Mouse (Mus musculus): ENCODE data around the gene Wnt7a.

The Wnt7a gene

DNA sequence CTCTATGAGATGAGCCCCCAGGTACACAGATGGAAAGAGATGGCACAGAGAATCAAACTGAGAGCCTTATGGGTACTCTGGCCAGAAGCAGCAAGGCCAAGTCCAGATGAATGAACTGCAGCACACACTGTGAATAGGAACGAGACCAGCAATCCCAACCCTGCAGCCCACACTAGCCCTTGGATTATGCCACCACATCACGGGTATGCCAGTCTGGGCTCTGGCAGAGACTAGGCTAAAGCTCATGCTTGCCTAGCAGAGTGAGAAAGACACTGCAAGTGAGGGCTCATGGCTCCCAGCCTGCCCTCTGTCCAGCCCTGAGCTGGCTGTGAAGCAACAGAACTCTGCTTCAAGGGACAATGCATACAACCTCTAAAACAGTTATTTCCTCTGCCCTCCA lies 26.7 kb downstream of the Wnt7a start:
- no peak for DNase-seq

DNA sequence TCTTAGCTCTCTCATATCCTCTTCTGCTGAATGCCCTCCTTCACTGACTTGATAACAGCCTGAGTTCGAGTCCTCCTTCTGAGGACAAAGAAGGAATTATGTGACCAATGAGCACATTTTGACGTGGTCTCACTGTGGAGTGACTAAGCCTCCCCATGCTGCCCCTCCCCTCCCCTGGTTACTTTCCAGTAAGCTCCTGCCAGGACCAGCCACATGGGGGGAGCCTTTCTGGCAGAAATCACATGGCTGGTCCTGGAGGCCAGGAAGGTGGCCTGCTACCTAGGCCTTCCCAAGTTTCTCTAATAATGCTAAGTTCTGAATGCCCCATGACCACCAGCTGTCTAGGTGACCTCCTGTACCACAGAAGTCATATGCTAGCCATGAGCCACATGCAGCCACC lies 27.3 kb downstream of the Wnt7a start:
- no peak for DNase-seq

DNA sequence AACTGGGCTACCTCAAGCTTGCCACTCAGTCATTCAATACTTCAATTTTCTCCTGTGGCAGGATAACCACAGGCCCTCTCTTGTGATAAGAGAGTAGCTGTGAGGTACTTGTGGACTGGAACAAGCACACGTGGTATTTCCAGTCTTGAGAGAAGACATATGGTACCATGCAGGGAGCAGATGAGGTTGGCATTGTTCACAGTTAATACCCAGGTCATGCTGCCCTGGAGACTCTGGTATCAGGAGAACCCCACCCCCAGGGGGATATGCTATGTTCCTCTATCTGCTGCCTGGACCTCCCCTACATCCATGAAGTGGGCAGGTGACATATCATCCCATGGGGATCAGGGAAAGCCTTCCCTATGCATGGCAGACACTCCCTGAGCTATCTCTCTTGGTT lies 27.9 kb downstream of the Wnt7a start:
- no peak for DNase-seq

DNA sequence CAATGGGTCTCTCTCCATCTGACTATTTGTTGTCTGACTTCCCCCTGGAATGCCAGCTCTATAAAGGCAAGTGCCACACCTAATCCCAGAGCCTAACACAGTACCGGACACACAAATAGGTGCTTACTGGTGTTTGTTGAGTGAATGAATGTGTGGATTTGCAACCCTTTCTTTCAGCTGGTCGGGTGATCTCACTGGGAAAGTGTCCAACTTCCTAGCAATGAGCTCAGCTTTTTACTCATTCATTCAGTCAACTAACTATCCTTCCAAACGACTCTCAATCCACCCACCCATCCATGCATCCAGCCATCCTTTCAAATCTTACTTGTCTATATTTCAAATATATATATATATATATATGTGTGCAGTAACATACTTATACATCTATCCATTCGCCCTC lies 31.3 kb downstream of the Wnt7a start:
- no peak for DNase-seq

DNA sequence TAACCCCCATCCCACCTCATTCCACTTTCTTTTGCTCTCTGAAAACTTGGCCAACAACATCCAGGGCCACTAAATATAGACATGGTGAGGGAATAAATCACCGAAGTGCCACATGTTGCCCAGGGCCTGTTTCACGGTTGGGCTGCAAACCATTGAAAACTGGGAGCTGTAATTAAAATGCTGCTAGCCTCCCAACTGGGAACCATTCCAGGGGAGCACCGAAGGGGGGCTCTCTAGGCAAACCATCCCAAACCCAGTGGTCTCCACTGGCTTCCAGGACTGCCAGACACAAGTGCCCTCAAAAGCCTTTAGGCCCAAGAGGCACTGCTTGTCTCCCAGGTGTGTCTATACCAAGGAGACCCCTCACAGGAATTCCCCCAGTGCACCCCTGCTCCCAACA lies 31.9 kb downstream of the Wnt7a start:
- DNase-seq = no peak

DNA sequence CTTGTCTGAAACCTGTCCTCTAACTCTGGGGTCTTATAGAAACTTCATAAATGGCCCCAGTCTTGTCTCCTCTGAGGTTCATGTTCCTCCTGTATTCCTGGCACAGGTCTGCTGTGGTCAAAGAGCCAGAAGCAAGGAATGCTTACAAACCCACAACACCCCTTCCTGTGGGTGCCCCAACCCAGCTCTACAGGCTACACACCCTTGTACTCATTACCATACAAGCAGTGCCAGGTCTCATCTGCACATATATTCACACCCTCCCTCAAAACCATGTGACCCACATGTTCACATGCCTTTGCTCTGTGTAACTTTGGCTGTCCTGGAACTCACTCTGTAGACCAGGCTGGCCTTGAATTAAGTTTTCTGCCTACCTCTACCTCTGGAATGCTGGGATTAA lies 38.2 kb downstream of the Wnt7a start:
- DNase-seq = no peak

DNA sequence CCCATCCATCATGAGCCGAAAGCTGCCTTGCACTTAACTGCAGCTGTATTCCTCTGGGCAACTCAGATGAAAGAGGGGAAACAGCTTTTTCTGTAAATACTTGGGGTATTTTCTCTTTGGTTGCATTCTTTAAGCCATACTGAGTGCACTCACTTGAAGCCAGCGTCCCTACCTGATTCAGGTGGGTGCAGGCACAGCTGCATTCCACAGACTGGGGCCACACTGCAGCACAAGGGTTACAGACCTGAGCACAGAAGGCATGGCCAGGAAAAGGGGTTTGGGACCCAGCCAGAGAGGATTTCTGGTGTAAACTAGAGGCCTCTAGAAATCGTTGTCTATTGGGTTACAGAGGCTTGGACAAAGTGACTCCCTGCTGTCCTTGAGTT lies 38.6 kb downstream of the Wnt7a start:
- DNase-seq = no peak

DNA sequence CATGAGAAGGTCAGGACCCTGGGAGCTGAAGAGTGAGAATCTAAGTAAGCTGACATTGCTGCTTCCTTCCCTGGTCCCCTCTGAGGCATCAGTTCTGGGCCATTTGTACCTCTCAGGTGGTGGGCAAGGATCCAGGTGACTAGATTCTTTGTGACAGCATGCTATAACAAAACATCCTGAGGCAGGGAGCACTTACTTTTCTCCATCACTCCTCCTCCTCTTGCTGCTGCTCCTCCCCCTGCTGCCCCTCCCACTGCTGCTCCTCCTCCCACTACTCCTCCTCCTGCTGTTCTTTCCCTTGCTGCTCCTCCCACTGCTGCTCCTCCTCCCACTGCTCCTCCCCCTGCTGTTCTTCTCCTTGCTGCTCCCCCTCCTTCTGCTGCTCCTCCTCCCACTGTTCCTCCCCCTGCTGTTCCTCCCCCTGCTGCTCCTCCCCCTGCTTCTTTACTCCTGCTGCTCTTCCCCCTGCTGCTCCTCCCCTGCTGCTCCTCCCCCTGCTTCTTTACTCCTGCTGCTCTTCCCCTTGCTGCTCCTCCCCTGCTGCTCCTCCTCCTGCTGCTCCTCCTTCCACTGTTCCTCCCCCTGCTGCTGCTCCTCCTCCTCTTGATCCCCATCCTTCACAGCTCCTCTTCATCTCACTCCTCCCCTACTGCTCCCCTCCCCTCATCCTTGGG lies 39.1 kb downstream of the Wnt7a start:
- DNase-seq = peak; percentile 19

DNA sequence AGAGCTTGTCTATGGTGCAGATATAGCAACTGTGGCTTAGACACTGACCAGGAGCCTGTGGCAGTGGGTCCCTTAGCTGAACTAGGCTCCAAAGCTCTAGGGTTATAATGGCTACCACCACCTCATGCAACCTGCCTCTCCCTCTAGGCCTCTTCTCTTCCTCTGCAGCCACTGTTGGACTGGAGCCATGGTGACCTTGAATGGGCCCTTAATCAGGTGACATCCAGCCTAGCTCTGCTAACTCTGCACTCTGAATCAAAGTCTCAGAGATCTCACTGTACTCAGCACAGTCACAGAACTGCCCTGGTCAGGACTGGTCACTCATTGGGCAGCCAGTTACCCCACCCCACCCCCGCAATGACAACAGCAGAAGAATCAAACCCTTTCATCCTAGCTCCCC lies 44.4 kb downstream of the Wnt7a start:
- peak; percentile 43 for DNase-seq

DNA sequence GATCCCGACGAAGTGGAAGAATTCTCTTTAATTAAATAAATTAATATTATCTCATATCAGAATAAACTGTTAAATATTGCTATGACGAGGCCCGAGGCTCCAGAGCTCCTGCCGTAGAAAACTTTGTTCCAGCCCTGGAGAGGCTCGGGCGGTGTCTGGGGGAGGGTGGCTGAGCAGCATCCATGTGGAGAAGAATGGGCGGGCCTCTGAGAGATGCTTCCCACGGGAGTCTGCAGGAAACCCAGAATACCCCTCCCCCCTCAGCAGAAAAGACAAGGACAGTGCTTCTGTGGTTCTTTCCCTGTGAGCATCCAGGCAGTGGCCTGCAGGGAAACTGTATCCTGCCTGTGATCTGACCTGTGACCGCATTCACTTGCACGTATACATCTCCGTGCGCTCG lies 45.7 kb downstream of the Wnt7a start:
- DNase-seq = no peak

DNA sequence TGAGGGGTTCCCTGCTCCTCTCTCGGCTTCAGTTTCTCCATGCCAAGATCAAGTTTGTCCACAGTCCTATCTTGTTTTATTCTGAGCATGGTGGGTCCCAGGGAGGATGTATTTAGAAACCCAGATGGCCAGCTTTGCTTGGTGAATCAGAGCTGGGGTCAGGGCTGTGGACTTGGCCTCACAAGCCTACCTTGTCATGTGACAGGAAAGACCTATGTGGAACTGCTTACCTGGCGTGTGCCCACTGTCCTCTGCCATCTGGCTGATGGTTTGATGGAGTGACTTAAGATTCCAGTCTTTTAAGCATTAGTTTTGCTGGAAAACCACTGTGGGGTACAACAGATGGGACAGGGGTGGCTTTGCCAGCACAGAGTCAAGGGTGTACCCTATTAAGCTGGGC lies 48.4 kb downstream of the Wnt7a start:
- DNase-seq = no peak

DNA sequence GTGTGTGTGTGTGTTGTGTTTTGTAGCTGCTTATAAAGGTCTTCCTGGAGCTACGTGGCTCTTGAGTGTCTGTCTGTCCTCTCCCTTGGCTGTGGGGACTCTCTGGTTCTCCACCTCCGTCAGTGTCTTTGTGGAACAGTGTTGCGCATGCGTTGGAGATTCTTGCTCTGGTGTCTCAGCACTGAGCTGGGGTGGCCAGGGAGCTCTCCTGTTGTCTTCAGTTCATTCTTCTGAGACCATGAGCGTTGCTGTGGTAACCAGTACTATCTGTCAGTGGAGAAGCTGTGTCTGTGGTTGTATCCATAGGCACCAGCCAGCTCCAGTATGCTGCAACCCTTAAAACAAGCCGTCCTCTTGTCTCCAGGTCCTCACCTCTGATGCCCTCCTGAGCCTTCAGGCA lies 50.2 kb downstream of the Wnt7a start:
- DNase-seq = no peak

DNA sequence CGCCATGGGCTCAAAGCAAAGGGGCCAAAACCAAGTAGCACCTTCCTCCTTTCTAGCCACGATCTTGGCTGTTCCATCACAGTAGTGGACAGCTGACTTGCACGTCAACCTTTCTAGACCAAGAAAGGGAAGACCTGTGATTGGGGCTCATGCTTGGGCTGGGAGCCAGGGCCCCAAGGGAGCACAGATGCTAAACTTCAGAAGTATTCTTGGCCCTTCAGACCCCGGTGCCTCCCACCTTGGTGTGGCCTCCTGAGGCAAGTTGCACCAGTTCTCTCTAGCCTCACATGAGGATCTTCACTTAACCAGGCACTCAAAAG lies 50.8 kb downstream of the Wnt7a start:
- DNase-seq = no peak

DNA sequence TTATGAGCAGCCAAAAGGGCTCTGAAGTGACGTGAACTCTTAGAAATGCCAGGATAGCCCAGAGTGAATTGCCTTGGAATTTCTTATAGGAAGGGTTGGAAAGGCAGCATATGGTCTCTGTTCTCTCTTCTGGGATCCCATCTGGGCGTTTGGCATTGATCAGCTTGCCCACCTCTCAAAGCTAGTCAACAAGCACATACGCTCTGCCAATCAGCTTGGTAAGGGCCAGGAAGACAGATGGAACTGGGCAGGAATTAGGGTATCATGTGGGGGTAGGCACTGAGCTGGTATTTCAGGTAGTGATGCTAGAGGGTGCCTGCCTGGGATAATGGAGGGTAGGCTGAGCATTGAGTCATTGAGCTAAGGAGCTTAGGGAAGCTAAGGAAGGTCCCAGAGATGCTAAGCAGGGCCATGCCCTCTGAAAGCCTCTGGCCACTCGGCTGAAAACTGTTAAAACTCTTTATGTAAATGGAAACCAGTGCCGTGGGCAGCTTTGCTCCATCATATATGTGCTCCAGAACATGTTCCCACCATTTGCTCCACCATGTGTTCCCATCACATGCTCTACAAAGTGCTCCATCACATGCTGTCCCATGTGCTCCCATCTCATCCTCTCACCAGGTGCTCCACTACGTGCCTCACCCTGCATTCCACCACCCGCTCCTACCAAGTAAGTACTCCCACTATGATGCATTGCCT lies 51.3 kb downstream of the Wnt7a start:
- DNase-seq = no peak

DNA sequence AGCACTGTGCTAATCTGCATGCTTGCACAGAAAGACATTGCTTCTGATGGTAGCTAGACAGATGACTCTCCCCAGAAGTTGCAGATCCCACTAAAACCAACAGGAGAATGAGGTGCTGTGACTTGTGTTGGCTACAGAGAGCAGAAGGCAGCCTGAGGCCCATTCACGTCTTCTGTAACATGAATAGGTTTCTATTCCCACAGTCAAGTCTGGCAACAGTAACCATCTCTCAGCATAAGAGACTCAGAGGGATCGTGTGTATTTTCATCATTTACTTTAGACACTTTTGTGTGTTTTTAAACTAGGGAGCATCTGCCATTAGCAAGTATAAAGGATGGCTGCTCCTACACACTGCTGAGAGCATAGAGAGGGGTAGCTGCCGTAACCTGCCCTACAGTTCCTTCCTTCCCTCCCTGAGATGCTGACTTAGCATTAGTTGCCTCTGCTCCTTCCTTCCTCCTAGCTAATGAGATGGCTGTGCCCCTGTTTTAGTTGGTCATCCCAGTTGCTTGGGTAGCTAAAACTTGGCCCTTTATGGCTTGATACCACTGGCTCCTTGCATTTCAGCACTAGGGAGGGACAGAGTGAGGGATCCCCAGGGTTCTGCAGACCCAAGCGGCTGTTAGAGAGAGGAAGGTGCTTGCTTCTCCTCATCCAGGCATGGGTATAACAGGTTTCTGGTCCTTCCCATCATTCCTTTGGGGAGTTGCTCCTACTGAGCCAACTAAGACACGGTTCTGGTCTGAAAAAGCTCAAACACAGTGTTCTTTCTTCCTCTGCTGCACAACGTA lies 52.1 kb downstream of the Wnt7a start:
- no peak for DNase-seq

DNA sequence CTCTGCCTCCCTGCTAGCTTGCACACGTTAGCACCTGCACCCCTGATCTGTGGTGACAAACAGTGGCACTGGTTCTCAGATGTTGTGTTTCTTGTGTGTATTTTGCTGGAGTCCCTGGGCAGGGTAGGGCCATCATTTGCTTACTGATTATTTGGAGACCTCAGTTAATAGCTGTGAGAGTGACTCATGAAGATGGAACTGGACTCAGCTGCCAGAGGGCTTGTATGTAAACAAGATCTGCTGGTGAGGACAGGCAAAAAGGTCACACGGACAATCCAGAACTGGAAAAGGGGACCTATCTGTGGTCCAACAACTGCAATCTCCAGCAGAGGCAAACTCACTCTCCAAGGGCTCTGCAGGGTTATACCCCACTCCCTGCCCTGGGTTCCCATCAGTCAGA lies 52.8 kb downstream of the Wnt7a start:
- no peak for DNase-seq

DNA sequence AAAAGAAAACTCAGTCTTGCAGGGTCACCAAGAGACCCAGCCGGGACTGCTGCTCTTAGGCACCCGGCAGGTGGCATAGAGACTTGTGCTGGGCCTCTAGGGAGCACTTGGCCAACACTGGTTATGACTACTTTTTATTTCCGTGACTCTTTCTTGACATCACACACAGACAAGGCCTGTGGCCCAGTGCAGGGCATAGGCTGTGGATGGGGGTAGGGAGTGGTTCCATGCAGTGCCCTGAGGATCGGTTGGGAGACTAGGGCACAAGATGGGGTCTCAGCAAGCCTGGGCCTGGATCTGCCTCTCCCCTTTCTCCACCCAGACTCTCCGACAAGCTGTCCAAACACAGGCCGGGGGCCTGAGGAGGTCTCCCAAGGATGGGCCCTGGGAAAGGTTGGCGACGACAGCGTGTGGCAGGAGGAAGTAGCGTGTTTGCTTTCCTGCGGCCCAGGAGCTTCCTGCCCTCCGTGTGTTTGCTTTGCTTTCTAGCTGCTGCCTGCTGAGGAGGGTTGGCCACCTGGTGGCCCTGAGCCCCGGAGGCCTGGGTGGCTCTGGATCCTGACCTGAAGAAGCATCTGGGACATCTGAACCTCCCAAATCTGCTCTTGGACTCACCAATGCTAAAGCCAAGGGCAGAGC lies 53.8 kb downstream of the Wnt7a start:
- no peak for DNase-seq

DNA sequence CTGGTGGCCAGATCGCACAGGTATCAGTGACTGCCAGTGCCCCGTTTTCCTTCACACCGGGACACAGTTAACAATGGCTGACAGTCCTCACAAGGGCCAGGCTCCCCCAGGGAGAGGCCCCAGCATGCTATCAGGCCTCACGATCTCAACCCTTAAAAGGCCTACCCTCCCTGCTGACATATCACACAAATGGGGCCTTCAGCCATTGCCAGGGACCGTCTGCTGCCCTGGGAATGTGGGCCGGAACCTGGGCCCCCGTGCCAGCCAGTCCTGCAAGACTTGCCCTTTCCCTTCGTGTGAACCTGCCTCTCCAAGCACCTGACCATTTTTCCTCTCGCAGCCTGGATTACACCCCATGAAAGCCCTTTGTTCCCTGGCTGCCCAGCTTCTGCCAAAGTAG lies 61.5 kb downstream of the Wnt7a start:
- no peak for DNase-seq

DNA sequence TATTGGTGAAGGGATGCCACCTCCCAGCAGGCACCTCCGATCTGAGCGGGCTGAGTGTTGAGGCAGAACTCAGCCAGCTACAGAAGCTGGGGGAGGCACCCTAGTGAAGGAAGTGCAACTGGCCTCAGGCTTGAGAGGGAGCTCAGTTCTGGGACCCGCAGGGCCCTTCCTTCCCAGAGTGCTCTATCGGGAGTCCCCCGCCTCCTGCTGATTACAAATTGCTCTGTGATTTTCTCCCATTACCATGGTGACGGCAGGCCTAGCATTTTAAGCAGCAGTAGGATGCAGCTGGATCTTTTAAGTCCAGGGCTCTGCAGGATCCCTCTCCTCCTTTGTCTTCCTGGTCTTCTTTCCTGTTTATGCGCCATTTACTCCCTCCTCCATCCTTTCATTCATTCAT lies 63.4 kb downstream of the Wnt7a start:
- DNase-seq = no peak

DNA sequence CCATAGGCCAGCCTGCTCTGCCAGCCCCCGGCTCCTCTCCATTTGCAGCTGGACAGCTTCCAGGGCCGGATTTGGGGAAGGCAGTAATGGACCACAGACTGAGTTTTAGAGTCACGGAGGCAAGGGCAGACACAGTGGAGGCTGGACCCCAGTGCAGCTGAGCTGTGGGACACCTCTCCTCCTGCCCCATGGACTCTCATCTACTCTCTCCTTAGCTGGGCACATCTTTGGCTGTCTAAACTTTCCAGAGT lies 64.3 kb downstream of the Wnt7a start:
- no peak for DNase-seq

DNA sequence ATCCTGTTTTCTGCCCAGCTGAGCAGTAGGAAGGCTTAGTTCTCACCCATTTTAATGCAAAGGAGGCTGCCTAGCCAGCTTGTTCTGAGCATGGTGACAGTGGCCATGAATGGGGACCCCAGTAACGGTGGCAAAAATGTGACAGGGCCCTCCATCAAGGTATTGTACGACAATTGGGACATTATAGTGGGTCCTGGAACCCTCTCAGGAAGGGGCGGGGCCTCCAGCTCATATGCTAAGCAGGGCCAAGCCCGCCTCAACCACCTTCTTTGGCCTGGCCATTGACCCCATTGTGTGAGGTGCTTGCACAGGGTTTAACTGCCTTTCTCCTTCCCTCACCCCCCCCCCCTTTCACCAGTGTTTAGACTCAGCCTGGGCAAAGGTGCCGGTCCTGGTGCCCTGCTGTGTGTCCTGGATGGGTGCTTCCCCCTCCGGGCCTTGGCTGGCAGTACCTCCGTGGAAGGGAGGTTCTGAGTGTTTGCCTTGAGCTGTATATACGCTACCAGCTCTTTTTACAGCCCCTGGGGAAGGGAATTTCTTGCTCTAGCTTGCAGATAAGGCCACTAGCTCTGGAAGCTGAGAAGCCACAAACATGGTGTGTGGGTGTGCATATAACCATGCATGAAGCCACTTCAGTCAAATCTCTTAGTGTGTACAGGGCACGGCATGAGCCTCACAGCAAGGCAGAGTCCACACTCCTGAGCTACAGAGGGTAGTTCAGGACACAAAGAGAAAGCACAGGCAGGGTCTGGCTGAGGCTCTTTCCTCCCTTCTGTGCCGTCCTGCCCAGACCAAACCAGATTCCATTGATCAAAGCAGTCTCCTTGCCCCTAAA lies 64.9 kb downstream of the Wnt7a start:
- DNase-seq = no peak

DNA sequence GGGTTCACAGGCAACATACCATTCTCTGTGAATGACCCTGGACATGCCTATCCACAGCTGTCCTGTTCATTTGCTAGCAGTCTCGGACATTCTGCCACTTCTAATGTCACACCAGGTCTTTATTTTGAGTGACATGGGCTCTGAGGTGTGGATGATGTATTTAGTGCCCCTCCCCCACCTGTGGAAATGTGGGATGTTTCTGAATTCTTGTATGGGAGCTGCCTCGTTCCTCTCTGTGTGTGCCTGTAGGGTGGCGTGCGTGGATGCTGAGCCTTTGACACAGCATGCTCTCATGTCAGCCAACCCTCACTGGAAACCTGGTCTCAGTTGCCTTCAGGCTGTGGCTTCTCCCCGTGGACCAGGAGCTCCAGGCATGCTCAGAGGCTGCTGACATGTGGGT lies 66.1 kb downstream of the Wnt7a start:
- no peak for DNase-seq

DNA sequence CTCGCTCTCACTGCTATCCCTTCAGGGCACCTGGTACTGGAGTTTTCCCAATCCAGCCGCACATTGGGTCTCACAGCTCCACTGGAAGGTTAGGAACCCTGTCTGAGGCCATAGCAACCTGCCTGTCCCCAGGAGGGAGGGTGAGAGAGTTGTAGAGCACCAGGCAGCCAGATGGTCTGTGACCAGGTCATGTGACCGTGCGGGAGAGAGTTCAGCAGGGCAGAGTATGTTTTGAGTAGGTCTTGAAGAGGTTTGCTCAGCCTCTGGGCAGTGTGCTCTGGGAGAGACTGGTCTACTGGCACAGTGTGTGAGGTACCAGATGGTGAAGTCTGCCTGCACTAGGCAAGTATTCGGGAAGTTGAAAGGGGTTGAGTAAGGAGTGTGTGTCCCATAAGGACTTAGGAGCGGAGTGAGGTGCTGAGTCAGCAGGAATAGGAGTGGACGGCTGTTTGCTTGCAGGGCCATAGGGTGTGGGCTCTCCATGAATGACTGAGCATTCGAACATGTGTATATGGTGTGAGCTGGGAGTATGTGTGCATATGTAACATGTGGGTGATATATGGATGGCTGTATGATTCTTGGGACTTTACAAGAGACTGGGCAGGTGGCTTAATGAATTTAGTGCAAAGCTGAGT lies 71.4 kb downstream of the Wnt7a start:
- no peak for DNase-seq

Data from kidney, postnatal 10 days (tissue).